Mouse (Mus musculus) splenic B cell, adult 2 months (primary cell): ENCODE results near the gene Ccdc148.

ENCODE experiments used
- DNase-seq: peaks from one replicate; pipeline ENCODE4 v3.0.0-alpha.2; 2011; ENCODE audit warnings: low read depth, low spot score
- H3K27me3 ChIP-seq: 2 replicates; pipeline ENCODE4 v1.6.1; 2012; ENCODE audit warnings: mild to moderate bottlenecking, low read length, moderate library complexity, mixed read lengths; ENCODE audit not compliant: control insufficient read depth, poor library complexity, insufficient read depth, severe bottlenecking
- H3K36me3 ChIP-seq: 2 replicates; pipeline ENCODE4 v1.6.1; 2012; ENCODE audit warnings: mild to moderate bottlenecking, low read length, moderate library complexity, mixed read lengths; ENCODE audit not compliant: control insufficient read depth, poor library complexity, insufficient read depth, severe bottlenecking

Gene Ccdc148

GRCm38 (mm10) chr2:58829981-58830742 is 330.3 kb downstream of the Ccdc148 start:
- H3K27me3 ChIP-seq = no peaks in the 10 kb centered on the region
- DNase-seq = no peak
- no peaks in the 10 kb centered on the region for H3K36me3 ChIP-seq

DNA sequence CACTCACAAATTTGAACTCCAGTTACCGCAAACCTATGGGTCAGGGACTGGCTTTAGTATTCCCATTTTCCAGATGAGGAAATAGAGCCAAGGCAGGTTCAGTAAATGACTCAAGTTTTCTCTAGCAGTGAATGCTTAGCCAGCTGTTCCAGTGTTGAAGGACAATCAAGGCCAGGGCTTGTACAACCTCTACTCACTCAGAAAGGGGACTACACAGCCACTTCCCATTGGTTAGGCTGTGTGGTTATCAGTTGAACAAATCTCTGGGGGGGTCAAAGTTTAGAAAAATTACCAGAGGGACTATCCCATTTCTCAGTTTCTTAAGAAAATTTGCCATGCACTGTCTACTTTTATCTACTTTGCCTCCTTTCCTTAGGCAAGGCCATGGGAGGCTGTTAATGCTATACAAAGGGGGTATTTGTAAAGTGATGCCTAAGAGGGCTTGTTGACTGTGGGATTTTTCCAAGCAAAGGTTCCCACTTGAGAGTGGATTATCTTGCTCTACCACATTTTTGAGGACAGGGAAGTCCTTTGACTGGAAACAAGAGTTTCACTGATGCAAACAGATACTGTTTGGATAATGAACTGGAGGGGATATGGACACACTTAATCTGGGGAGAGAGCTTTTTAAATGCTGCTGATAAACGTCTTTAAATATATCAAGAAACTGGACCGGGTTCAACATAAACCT is 331.4 kb downstream of the Ccdc148 start:
- H3K27me3 ChIP-seq = no peaks in the 10 kb centered on the region
- H3K36me3 ChIP-seq = no peaks in the 10 kb centered on the region
- DNase-seq = no peak

DNA sequence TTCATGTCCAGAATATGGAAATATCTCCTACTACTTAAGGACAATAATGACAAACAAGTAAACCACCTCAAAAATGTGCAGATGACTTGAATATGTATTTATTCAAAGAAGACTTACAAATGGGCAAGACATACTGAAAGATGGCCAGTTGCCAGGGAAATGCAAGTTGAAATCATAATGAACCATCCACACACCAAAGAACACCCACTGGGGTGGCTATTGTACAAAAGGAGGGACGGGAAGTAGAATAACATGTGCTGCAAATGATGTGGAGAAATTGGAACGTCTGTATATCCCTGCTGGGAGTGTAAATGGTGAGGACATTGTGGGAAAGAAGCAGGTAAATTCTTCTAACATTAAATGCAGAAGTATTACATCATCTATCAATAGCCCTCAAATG is 347.5 kb downstream of the Ccdc148 start:
- Histone ChIP-seq H3K27me3 (no peaks in the 10 kb centered on the region), H3K36me3 (no peaks in the 10 kb centered on the region)
- no peak for DNase-seq

DNA sequence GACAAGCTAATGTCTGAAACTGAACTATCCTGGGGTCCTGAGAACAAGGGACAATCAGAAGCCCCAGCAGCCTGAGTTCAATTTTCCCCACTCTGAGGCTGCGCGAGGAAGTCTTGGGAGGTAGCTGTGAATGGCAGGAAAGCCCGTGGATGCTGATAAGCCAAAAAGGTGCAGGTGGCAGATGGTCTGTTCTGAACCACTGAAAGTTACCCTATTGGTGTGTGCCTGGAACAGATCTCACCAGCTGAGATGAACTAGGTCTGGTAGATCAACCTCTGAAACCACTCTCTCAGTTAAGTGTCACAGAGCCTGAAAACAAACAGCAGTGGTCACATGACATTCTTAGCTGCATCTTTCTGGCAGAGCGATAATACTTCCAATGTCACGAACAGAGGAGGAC is 360.9 kb downstream of the Ccdc148 start:
- Histone ChIP-seq H3K27me3 (no peaks in the 10 kb centered on the region), H3K36me3 (no peaks in the 10 kb centered on the region)
- DNase-seq = no peak

GRCm38 (mm10) chr2:58799126-58799525 is 361.4 kb downstream of the Ccdc148 start:
- no peaks in the 10 kb centered on the region for H3K36me3 ChIP-seq
- H3K27me3 ChIP-seq = no peaks in the 10 kb centered on the region
- DNase-seq = no peak

GRCm38 (mm10) chr2:58797506-58797905 is 363.0 kb downstream of the Ccdc148 start:
- H3K27me3 ChIP-seq = no peaks in the 10 kb centered on the region
- no peaks in the 10 kb centered on the region for H3K36me3 ChIP-seq
- no peak for DNase-seq

DNA sequence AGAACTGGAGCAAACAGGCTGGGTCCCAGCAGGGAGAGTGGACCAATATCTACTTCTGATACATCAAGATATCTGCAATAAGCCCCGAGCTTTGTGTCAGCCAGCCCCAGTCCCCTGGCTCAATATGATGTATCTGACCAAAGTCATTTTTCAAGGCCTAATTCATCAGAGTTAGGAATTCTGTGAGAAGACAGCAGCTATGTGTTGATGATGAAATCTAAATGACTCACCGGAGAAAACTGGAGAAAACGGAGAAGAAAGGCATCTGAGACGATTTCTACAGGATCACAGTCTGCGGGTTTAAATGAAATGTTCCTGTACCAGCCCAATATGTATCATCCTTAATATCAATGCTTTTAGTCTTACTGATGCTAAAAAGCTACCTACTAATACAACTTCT is 365.1 kb downstream of the Ccdc148 start:
- no peaks in the 10 kb centered on the region for H3K36me3 ChIP-seq
- no peaks in the 10 kb centered on the region for H3K27me3 ChIP-seq
- no peak for DNase-seq

DNA sequence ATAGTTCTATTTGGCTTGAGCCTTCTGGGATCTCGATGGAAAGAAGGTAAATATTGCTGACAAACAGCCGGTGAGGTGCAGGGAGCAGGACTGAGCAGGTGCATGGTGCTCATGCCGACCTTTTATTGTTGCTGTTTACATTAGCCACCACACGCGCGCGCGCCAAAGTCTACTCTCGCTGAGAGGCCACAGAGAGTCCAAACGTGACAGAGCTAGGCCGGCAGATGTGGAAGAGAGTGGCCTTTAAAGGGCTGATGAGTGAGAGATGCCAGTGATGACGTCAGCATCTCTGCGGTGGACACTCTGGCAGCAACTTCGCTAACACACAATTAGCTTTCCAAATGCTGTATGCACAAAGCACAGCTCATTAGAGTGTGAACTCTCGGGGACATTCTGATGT is 366.0 kb downstream of the Ccdc148 start:
- DNase-seq = no peak
- Histone ChIP-seq H3K27me3 (no peaks in the 10 kb centered on the region), H3K36me3 (no peaks in the 10 kb centered on the region)

DNA sequence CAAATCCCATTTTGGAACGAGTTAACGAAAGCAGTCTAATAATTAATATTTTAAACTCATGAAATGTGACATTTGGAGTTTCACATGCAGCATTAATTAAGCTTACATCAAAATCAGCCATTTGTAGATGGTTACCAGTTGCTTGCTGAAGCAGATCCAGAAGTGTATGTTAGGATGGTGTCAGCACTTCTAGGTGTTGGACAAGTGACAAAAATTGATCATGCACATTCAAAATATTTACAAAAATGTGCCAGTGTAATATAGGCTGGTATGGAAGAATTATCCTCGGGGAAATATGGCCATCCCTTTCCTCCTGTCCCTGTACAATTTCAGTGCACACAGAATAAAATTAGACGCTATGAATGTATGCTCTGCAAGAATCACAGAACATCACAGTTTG is 370.1 kb downstream of the Ccdc148 start:
- H3K36me3 ChIP-seq = no peaks in the 10 kb centered on the region
- DNase-seq = no peak
- no peaks in the 10 kb centered on the region; the same call in 1 of the 2 replicates for H3K27me3 ChIP-seq

DNA sequence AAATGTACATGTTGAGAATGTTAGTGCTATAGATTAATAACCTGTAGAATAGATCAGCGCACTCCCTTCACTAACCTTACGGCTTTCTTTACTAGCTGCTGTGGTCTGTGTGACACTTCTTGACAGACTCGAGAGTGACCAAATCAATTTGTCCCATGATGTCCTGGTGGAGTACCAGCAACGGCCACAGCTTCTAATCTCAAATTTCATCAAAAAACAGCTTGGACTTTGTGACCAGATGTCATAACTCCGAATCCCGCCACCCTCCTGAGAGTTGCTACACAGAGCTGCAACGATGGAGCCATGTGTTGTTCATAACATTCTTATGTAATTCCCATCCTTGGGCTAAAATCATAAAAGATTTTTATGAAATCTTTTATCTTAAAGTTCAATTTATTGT is 370.5 kb downstream of the Ccdc148 start:
- Histone ChIP-seq H3K36me3 (no peaks in the 10 kb centered on the region), H3K27me3 (no peaks in the 10 kb centered on the region; the same call in 1 of the 2 replicates)
- DNase-seq = no peak

GRCm38 (mm10) chr2:58787360-58787759 is 373.1 kb downstream of the Ccdc148 start:
- H3K36me3 ChIP-seq = no peaks in the 10 kb centered on the region
- no peak for DNase-seq
- H3K27me3 ChIP-seq = no peaks in the 10 kb centered on the region; the same call in 1 of the 2 replicates

DNA sequence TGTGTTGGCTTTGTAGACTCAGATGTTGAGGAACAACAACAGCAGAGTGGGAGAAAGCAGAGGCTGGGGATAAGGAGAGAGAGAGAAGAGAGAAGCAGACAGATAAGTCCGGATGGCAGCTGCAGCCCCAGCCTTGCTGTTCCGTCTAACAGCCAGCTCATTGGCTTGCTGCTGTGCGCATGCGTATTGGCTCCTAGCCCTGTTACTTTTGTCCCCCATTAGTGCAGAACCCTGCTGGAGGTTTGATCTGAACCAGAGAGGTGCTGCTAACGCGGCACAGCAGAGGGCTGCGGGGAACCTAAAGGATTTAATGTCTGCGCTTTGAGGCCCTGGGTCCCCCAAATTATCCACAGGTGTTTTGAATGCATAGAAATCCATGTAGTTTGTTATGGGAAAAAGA is 373.8 kb downstream of the Ccdc148 start:
- no peak for DNase-seq
- Histone ChIP-seq H3K27me3 (no peaks in the 10 kb centered on the region; the same call in 1 of the 2 replicates), H3K36me3 (no peaks in the 10 kb centered on the region)

GRCm38 (mm10) chr2:58786177-58786576 is 374.3 kb downstream of the Ccdc148 start:
- H3K27me3 ChIP-seq = no peaks in the 10 kb centered on the region; the same call in 1 of the 2 replicates
- no peak for DNase-seq
- no peaks in the 10 kb centered on the region for H3K36me3 ChIP-seq

GRCm38 (mm10) chr2:58783526-58783925 is 377.0 kb downstream of the Ccdc148 start:
- no peaks in the 10 kb centered on the region for H3K27me3 ChIP-seq
- no peaks in the 10 kb centered on the region for H3K36me3 ChIP-seq
- no peak for DNase-seq

- no peaks in the 10 kb centered on the region for H3K27me3 ChIP-seq
- DNase-seq = no peak
- no peaks in the 10 kb centered on the region for H3K36me3 ChIP-seq
Measured at GRCm38 (mm10) chr2:58778986-58779495, 381.4 kb downstream of the Ccdc148 start.
